Mouse (Mus musculus): ENCODE data around the gene Wnt5b. TPM values are rescaled to one million over a fixed set of nuclear protein-coding genes. Genes with fewer than 3 reads are reported as not detected.

Wnt5b gene
- total and polyA plus RNA-seq, 3 experiments = 0.04 TPM; not detected in 2

GRCm38 (mm10) chr6:119421001-119421400, 123.1 kb downstream of the Wnt5b start:
- TF ChIP-seq RAD21 (IDR thresholded peaks at IDR 0.05; ENCODE audit: low read depth, low read length) = no peak
- no peak for TF ChIP-seq MXI1 (IDR thresholded peaks at IDR 0.05; ENCODE audit: low read depth, low read length)
- no peak for TF ChIP-seq MYB (IDR thresholded peaks at IDR 0.05; ENCODE audit: low read depth, low read length)
- no peak for TF ChIP-seq E2F4 (IDR thresholded peaks at IDR 0.05; ENCODE audit: borderline replicate concordance, low read depth, low read length)
- TF ChIP-seq JUND (IDR thresholded peaks at IDR 0.05; ENCODE audit: low read depth, low read length) = no peak
- TF ChIP-seq MEF2A (IDR thresholded peaks at IDR 0.05; ENCODE audit: extremely low read depth, insufficient replicate concordance, low read depth, low read length, poor library complexity, severe bottlenecking) = no peak
- H3K27ac ChIP-seq (ENCODE audit: control insufficient read depth, low read depth, low read length) = no peak overlapping the region
- H3K9ac ChIP-seq (ENCODE audit: control insufficient read depth, low read depth, low read length, poor library complexity, severe bottlenecking) = no peak overlapping the region
- H3K36me3 ChIP-seq (ENCODE audit: control insufficient read depth in 1 of 2, insufficient read depth in 2 of 2, low read length in 2 of 2) = peaks cover 0 to 4% of the 10 kb centered on the region in 2 experiments; a peak in 1 of 4 replicates
- peaks cover 4 to 5% of the 10 kb centered on the region in 2 experiments; a peak in 3 of 4 replicates for H3K27me3 ChIP-seq (ENCODE audit: control insufficient read depth in 1 of 2, insufficient read depth in 2 of 2, low read length in 2 of 2)
- H3K9me3 ChIP-seq (replicated peaks; ENCODE audit: insufficient read depth, low read length) = no peaks in the 10 kb centered on the region
- H3K4me1 ChIP-seq (ENCODE audit: control insufficient read depth in 1 of 2, insufficient read depth in 2 of 2, low read length in 2 of 2) = peaks cover 4 to 5% of the 10 kb centered on the region in 2 experiments; a peak in 2 of 4 replicates
- no peak overlapping the region for H3K4me3 ChIP-seq (ENCODE audit: control insufficient read depth in 1 of 2, insufficient read depth in 1 of 2, low read depth in 2 of 2, low read length in 2 of 2)
- no peaks in the 10 kb centered on the region for H3K79me2 ChIP-seq (ENCODE audit: control insufficient read depth, insufficient read depth, low read length, poor library complexity)
- no peak for DNase-seq (ENCODE audit: low read depth, low spot score)

DNA sequence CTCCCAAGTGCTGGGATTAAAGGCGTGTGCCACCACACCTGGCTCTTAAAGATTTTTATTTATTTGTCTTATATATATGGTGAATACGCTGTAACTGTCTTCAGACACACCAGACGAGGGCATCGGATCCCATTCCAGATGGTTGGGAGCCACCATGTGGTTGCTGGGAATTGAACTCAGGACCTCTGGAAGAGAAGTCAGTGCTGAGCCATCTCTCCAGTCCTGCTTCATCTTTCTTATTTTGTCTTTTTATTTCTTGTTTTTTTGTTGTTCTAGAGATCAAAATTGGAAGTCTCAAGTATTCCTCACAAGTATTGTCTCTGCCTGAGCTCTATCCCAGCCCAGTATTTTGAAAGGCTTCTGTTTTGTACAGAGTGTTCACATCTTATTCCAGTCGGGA, 123.8 kb downstream of the Wnt5b start:
- Histone ChIP-seq H3K27ac (ENCODE audit: control insufficient read depth, low read depth, low read length) (no peak overlapping the region), H3K9me3 (replicated peaks; ENCODE audit: insufficient read depth, low read length) (no peaks in the 10 kb centered on the region), H3K4me3 (ENCODE audit: control insufficient read depth in 1 of 2, insufficient read depth in 1 of 2, low read depth in 2 of 2, low read length in 2 of 2) (no peak overlapping the region), H3K36me3 (ENCODE audit: control insufficient read depth in 1 of 2, insufficient read depth in 2 of 2, low read length in 2 of 2) (peaks cover 0 to 4% of the 10 kb centered on the region in 2 experiments; a peak in 1 of 4 replicates), H3K79me2 (ENCODE audit: control insufficient read depth, insufficient read depth, low read length, poor library complexity) (no peaks in the 10 kb centered on the region), H3K27me3 (ENCODE audit: control insufficient read depth in 1 of 2, insufficient read depth in 2 of 2, low read length in 2 of 2) (peaks cover 4 to 5% of the 10 kb centered on the region in 2 experiments; a peak in 3 of 4 replicates), H3K4me1 (ENCODE audit: control insufficient read depth in 1 of 2, insufficient read depth in 2 of 2, low read length in 2 of 2) (peaks cover 4 to 5% of the 10 kb centered on the region in 2 experiments; a peak in 2 of 4 replicates), H3K9ac (ENCODE audit: control insufficient read depth, low read depth, low read length, poor library complexity, severe bottlenecking) (no peak overlapping the region)
- TF ChIP-seq RAD21 (IDR thresholded peaks at IDR 0.05; ENCODE audit: low read depth, low read length) (no peak), MAFK (IDR thresholded peaks at IDR 0.05; ENCODE audit: borderline replicate concordance, low read depth, low read length) (no peak), SIN3A (IDR thresholded peaks at IDR 0.05; ENCODE audit: low read length) (no peak), EP300 (IDR thresholded peaks at IDR 0.05; ENCODE audit: low read depth in 1 of 2, low read length in 2 of 2) (no peak), GABPA (IDR thresholded peaks at IDR 0.05; ENCODE audit: low read depth, low read length) (no peak), E2F4 (IDR thresholded peaks at IDR 0.05; ENCODE audit: borderline replicate concordance, low read depth, low read length) (no peak), TAL1 (IDR thresholded peaks at IDR 0.05; ENCODE audit: low read length) (no peak), HCFC1 (IDR thresholded peaks at IDR 0.05; ENCODE audit: low read depth, low read length) (no peak), KAT2A (conservative IDR thresholded peaks at IDR 0.05; ENCODE audit: low read depth, low read length) (no peak), USF1 (IDR thresholded peaks at IDR 0.05; ENCODE audit: low read depth, low read length) (no peak), RCOR1 (IDR thresholded peaks at IDR 0.05; ENCODE audit: low read depth, low read length) (no peak), ZMIZ1 (IDR thresholded peaks at IDR 0.05; ENCODE audit: low read depth, low read length) (no peak), ZKSCAN1 (IDR thresholded peaks at IDR 0.05; ENCODE audit: low read depth, low read length) (no peak), MYB (IDR thresholded peaks at IDR 0.05; ENCODE audit: low read depth, low read length) (no peak), MAZ (IDR thresholded peaks at IDR 0.05; ENCODE audit: low read depth, low read length) (no peak), CHD2 (IDR thresholded peaks at IDR 0.05; ENCODE audit: low read length) (no peak), GATA1 (IDR thresholded peaks at IDR 0.05; ENCODE audit: low read depth, low read length) (no peak), MAX (IDR thresholded peaks at IDR 0.05; ENCODE audit: low read length) (no peak)
- peak; percentile 74 for DNase-seq (ENCODE audit: low read depth, low spot score)
